Mouse (Mus musculus): ENCODE results near the gene Tln2. TPM values are rescaled to one million over a fixed set of nuclear protein-coding genes. Genes with fewer than 3 reads are reported as not detected.

Gene Tln2
- polyA plus RNA-seq, 1 experiment from 2014 or later, result 22.9 TPM

DNA sequence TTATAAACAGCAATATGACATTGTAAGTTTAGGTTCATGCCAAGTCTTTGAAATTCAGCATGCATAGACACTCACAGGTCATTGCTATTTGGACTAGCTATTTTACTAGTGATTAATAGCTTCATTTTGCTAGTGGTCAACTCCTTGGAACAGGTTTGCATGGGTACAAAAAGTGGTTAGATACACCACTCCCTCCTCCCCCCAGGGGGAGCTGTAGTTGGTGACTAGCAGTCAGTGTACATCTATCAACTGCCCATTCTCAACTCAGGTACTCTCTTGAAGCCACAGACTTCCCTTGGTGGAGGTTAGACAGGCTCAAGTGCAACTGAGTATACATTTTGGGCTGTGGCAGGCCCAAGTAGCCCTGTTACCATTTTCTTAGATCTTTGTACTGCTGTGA is 256.5 kb downstream of the Tln2 start:
- DNase-seq (ENCODE audit: low spot score), result no peak
- no peaks in the 10 kb centered on the region for H3K27me3 ChIP-seq (ENCODE audit: control insufficient read depth, insufficient read depth, low read length)
- H3K9ac ChIP-seq (ENCODE audit: low read length), result no peak overlapping the region
- no peak overlapping the region for H3K4me3 ChIP-seq (ENCODE audit: low read depth, low read length)
- H3K9me3 ChIP-seq (ENCODE audit: control insufficient read depth, low read length), result no peaks in the 10 kb centered on the region
- H3K36me3 ChIP-seq (ENCODE audit: control insufficient read depth, insufficient read depth, low read length), result no peaks in the 10 kb centered on the region
- H3K27ac ChIP-seq (ENCODE audit: low read depth, low read length), result no peak overlapping the region
- no peaks in the 10 kb centered on the region for H3K4me1 ChIP-seq (replicated peaks; ENCODE audit: control insufficient read depth, insufficient read depth, low read length)
- no peak for ATAC-seq (replicated peaks; ENCODE audit: low FRiP score)
- no peak overlapping the region for H3K4me2 ChIP-seq (ENCODE audit: low read depth, low read length, severe bottlenecking)

DNA sequence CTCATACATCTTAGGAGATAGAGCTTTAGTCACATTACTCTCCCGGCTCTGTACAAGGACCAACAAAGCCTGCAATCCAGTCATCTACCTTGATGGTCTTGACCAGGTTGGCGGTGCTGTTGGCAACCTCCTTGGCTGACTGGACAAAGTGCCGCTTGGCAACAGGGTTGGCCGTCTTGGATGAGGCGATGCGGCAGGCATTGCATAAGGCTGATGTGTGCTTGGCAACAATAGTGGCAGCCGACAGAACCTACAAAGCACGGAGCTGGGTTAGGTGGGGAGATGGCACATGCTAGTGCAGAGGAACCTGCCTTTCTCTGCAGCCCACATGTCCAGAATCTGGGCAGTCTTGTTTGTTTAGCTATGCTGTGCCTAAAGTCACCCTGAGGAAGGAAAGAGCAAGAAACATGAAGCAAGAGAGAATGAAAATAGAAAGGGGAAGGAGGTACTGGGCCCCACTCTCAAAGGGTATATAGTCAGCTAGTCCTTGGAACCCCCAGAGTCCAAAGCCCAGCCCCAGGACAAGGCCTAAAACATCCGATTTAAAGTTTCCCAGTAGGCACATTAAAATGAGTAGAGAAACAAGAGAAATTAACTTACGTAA is 257.0 kb downstream of the Tln2 start:
- H3K27me3 ChIP-seq (ENCODE audit: control insufficient read depth, insufficient read depth, low read length), result no peaks in the 10 kb centered on the region
- 95% methylated on average over 10 of the region's 10 CpGs for WGBS
- no peak for DNase-seq (ENCODE audit: low spot score)

DNA sequence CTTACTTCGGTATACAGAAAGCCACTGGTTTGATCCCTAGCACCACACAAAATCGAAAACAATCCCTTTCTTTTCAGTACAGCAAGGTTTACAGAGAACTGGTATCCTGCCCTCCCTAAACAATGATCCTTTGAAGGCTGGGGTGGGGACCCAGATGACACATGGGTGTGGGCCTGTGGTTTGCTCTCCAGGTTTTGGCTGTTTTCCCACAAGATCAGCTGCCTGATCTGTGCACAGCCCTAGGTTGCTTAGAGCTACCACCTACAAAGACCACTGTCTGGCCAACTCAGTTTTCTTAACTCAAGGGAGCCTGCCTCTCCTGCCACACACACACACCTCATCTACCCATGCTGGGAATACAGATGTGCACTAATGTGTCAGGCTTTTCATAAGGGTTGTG is 257.9 kb downstream of the Tln2 start:
- 93% methylated on average over 2 of the region's 2 CpGs for WGBS
- no peak for ATAC-seq (replicated peaks; ENCODE audit: low FRiP score)

More for the DNA sequence above, 257.0 kb downstream of the Tln2 start:
- Histone ChIP-seq H3K4me1 (replicated peaks; ENCODE audit: control insufficient read depth, insufficient read depth, low read length) (no peaks in the 10 kb centered on the region), H3K27ac (ENCODE audit: low read depth, low read length) (no peak overlapping the region), H3K9me3 (ENCODE audit: control insufficient read depth, low read length) (no peaks in the 10 kb centered on the region), H3K4me3 (ENCODE audit: low read depth, low read length) (no peak overlapping the region), H3K9ac (ENCODE audit: low read length) (no peak overlapping the region), H3K36me3 (ENCODE audit: control insufficient read depth, insufficient read depth, low read length) (no peaks in the 10 kb centered on the region), H3K4me2 (ENCODE audit: low read depth, low read length, severe bottlenecking) (no peak overlapping the region)
- no peak for ATAC-seq (replicated peaks; ENCODE audit: low FRiP score)

DNA sequence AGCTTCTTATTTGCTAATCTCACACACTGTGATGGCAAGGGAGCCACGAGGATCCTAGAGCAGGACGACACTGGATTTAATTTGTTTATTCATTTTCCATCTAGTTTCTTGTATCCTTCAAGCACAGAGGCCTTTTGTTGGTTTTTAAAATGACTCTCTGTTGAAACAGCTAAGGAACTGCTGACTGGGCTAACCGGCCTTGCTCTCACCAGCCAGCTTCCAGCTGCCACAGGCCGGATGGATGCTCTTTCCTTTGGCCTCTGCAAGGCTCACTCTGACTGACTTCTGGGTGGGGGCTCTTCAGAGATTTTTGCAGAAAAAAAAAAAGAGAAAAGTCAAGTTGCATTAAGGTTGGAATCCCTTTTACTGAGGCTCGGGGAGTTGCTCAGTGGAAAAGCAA is 258.7 kb downstream of the Tln2 start:
- DNase-seq (ENCODE audit: low spot score), result no peak
- H3K9me3 ChIP-seq (ENCODE audit: control insufficient read depth, low read length), result no peaks in the 10 kb centered on the region
- 77% methylated on average over 5 of the region's 5 CpGs for WGBS
- no peak overlapping the region for H3K4me3 ChIP-seq (ENCODE audit: low read depth, low read length)
- ATAC-seq (replicated peaks; ENCODE audit: low FRiP score), result no peak
- H3K27me3 ChIP-seq (ENCODE audit: control insufficient read depth, insufficient read depth, low read length), result no peaks in the 10 kb centered on the region
- no peak overlapping the region for H3K27ac ChIP-seq (ENCODE audit: low read depth, low read length)
- H3K4me2 ChIP-seq (ENCODE audit: low read depth, low read length, severe bottlenecking), result no peak overlapping the region
- no peak overlapping the region for H3K9ac ChIP-seq (ENCODE audit: low read length)
- no peaks in the 10 kb centered on the region for H3K4me1 ChIP-seq (replicated peaks; ENCODE audit: control insufficient read depth, insufficient read depth, low read length)
- H3K36me3 ChIP-seq (ENCODE audit: control insufficient read depth, insufficient read depth, low read length), result no peaks in the 10 kb centered on the region

More for the DNA sequence above, 257.9 kb downstream of the Tln2 start:
- Histone ChIP-seq H3K9ac (ENCODE audit: low read length) (no peak overlapping the region), H3K36me3 (ENCODE audit: control insufficient read depth, insufficient read depth, low read length) (no peaks in the 10 kb centered on the region), H3K9me3 (ENCODE audit: control insufficient read depth, low read length) (no peaks in the 10 kb centered on the region), H3K4me3 (ENCODE audit: low read depth, low read length) (no peak overlapping the region), H3K27ac (ENCODE audit: low read depth, low read length) (no peak overlapping the region), H3K4me1 (replicated peaks; ENCODE audit: control insufficient read depth, insufficient read depth, low read length) (no peaks in the 10 kb centered on the region), H3K27me3 (ENCODE audit: control insufficient read depth, insufficient read depth, low read length) (no peaks in the 10 kb centered on the region), H3K4me2 (ENCODE audit: low read depth, low read length, severe bottlenecking) (no peak overlapping the region)
- DNase-seq (ENCODE audit: low spot score), result no peak

DNA sequence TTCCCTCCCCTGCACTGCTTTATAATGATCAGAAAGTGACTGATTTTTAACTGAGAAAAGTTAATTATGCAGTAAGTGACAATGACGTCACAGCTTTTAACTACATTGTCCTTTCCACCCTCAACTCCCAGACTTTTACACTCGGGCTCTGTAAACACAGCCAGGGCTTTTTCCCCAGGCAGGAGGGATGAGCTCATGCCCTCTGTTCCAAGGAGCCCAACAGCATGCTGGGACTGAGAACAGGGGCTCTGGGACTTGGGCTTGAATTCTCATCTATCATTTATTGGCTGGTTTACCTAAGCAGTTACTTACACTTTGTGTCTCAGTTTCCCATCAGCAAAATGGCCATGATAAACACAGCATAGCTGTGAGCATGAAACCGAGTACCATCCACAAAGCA is 259.2 kb downstream of the Tln2 start:
- 55% methylated on average over 3 of the region's 3 CpGs for WGBS
- Histone ChIP-seq H3K9me3 (ENCODE audit: control insufficient read depth, low read length) (no peaks in the 10 kb centered on the region), H3K4me3 (ENCODE audit: low read depth, low read length) (no peak overlapping the region), H3K9ac (ENCODE audit: low read length) (no peak overlapping the region), H3K36me3 (ENCODE audit: control insufficient read depth, insufficient read depth, low read length) (no peaks in the 10 kb centered on the region), H3K27me3 (ENCODE audit: control insufficient read depth, insufficient read depth, low read length) (no peaks in the 10 kb centered on the region), H3K4me1 (replicated peaks; ENCODE audit: control insufficient read depth, insufficient read depth, low read length) (no peaks in the 10 kb centered on the region), H3K4me2 (ENCODE audit: low read depth, low read length, severe bottlenecking) (no peak overlapping the region), H3K27ac (ENCODE audit: low read depth, low read length) (no peak overlapping the region)
- no peak for ATAC-seq (replicated peaks; ENCODE audit: low FRiP score)
- no peak for DNase-seq (ENCODE audit: low spot score)

DNA sequence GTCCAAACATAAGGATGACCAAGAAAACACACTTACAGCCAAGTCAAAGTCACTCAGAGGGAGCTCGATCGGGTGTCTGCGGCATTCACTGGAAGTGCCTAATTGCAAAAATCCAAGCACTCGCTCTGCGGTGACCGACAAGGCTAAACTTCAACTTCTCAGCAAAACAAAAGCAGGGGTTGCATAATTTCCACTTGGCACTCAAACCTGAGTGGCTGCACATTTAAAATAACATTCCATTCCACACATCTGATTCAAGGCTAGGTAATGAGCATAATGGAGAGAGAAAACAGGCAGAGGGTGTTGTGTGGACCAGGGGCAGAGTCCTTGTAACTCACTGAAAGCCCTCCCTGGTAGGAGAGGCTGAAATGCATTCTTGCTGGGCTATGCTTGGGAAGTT is 260.3 kb downstream of the Tln2 start:
- DNase-seq (ENCODE audit: low spot score) (no peak), ATAC-seq (replicated peaks; ENCODE audit: low FRiP score) (no peak)
- no peaks in the 10 kb centered on the region for H3K9me3 ChIP-seq (ENCODE audit: control insufficient read depth, low read length)
- no peaks in the 10 kb centered on the region for H3K27me3 ChIP-seq (ENCODE audit: control insufficient read depth, insufficient read depth, low read length)
- 87% methylated on average over 6 of the region's 6 CpGs for WGBS
- H3K36me3 ChIP-seq (ENCODE audit: control insufficient read depth, insufficient read depth, low read length), result no peaks in the 10 kb centered on the region
- no peak overlapping the region for H3K4me2 ChIP-seq (ENCODE audit: low read depth, low read length, severe bottlenecking)
- H3K9ac ChIP-seq (ENCODE audit: low read length), result no peak overlapping the region
- H3K27ac ChIP-seq (ENCODE audit: low read depth, low read length), result no peak overlapping the region
- H3K4me1 ChIP-seq (replicated peaks; ENCODE audit: control insufficient read depth, insufficient read depth, low read length), result no peaks in the 10 kb centered on the region
- no peak overlapping the region for H3K4me3 ChIP-seq (ENCODE audit: low read depth, low read length)

DNA sequence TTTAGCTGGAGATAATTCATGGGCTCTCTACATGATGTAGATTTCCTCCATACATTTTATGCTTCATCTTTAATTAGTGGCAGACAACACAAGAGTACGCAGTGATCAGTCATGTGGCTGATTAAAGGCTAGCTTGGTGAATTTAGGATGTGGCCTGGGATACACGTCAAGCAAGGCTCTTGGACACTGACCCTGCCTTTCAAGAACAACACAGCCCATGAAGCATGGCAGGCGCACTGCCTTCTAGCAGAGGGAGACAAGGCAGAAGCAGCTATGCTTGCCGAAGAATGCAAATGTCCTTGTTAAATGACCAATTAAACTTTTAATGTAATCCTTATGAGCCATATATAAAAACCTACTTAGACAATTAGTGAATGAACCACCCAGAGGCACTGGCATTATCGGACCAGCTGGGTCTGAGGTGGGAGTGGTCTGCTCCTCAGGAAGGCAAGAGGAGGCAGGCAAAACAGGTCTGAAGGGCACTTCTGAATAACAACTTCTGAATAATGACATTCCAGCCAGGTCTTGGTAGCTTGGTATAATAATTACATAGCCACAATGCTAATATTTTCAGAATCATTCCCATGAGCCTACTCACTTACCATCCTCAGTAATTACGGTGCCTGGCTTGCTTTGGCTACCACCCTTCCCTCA is 262.1 kb downstream of the Tln2 start:
- no peak overlapping the region for H3K4me3 ChIP-seq (ENCODE audit: low read depth, low read length)
- ATAC-seq (replicated peaks; ENCODE audit: low FRiP score) (no peak), DNase-seq (ENCODE audit: low spot score) (no peak)
- H3K27ac ChIP-seq (ENCODE audit: low read depth, low read length), result no peak overlapping the region
- no peaks in the 10 kb centered on the region for H3K4me1 ChIP-seq (replicated peaks; ENCODE audit: control insufficient read depth, insufficient read depth, low read length)
- H3K36me3 ChIP-seq (ENCODE audit: control insufficient read depth, insufficient read depth, low read length), result no peaks in the 10 kb centered on the region
- no peaks in the 10 kb centered on the region for H3K9me3 ChIP-seq (ENCODE audit: control insufficient read depth, low read length)
- 80% methylated on average over 6 of the region's 6 CpGs for WGBS
- no peaks in the 10 kb centered on the region for H3K27me3 ChIP-seq (ENCODE audit: control insufficient read depth, insufficient read depth, low read length)
- no peak overlapping the region for H3K4me2 ChIP-seq (ENCODE audit: low read depth, low read length, severe bottlenecking)
- no peak overlapping the region for H3K9ac ChIP-seq (ENCODE audit: low read length)

DNA sequence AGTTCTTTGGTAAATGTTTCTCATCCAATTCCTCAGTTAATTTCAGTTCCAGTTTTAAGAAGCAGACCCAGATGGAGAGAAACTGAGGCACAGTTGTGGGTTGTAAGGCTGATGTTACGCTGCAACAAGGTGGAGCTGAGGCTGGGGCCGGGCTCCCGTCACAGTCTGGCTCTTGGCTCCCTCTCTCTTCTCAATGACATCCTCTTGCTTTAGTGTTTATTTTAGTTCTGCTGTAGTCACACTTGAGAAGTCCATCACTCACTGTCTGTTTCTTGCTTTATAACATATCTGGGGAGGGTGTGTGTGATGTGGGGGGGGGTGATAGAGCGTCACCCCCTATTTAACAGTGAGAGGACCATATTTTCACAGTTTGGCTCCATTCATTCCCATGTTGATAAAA is 272.0 kb downstream of the Tln2 start:
- no peak overlapping the region for H3K9ac ChIP-seq (ENCODE audit: low read length)
- no peak overlapping the region for H3K4me2 ChIP-seq (ENCODE audit: low read depth, low read length, severe bottlenecking)
- H3K4me3 ChIP-seq (ENCODE audit: low read depth, low read length), result no peak overlapping the region
- no peaks in the 10 kb centered on the region for H3K4me1 ChIP-seq (replicated peaks; ENCODE audit: control insufficient read depth, insufficient read depth, low read length)
- no peaks in the 10 kb centered on the region for H3K36me3 ChIP-seq (ENCODE audit: control insufficient read depth, insufficient read depth, low read length)
- H3K9me3 ChIP-seq (ENCODE audit: control insufficient read depth, low read length), result no peaks in the 10 kb centered on the region
- ATAC-seq (replicated peaks; ENCODE audit: low FRiP score) (no peak), DNase-seq (ENCODE audit: low spot score) (no peak)
- H3K27ac ChIP-seq (ENCODE audit: low read depth, low read length), result no peak overlapping the region
- 94% methylated on average over 4 of the region's 4 CpGs for WGBS
- no peaks in the 10 kb centered on the region for H3K27me3 ChIP-seq (ENCODE audit: control insufficient read depth, insufficient read depth, low read length)

DNA sequence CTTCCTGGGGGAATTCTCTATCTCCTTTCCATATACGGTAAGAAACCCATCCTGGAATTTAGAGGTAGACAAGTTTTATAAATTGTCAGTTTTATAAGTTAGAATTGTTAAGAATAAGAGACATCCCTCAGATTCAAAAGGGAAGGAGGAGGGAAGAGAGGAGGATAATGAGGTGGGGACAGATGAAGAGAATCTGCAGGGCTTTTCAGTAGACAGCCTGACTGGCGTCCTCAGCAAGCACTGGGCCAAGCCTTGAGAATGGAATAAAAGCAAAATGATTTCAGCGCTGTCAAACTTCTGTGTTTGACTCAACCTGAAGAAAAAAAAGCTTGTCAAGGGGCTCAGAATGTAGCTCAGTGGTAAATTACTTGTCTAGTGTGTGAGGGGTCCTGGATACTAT is 272.7 kb downstream of the Tln2 start:
- Histone ChIP-seq H3K9ac (ENCODE audit: low read length) (no peak overlapping the region), H3K36me3 (ENCODE audit: control insufficient read depth, insufficient read depth, low read length) (no peaks in the 10 kb centered on the region), H3K4me1 (replicated peaks; ENCODE audit: control insufficient read depth, insufficient read depth, low read length) (no peaks in the 10 kb centered on the region), H3K9me3 (ENCODE audit: control insufficient read depth, low read length) (no peaks in the 10 kb centered on the region), H3K27ac (ENCODE audit: low read depth, low read length) (no peak overlapping the region), H3K27me3 (ENCODE audit: control insufficient read depth, insufficient read depth, low read length) (no peaks in the 10 kb centered on the region), H3K4me2 (ENCODE audit: low read depth, low read length, severe bottlenecking) (no peak overlapping the region), H3K4me3 (ENCODE audit: low read depth, low read length) (no peak overlapping the region)
- no peak for DNase-seq (ENCODE audit: low spot score)
- no peak for ATAC-seq (replicated peaks; ENCODE audit: low FRiP score)
- 91% methylated on average over 3 of the region's 3 CpGs for WGBS

Data from forebrain, embryonic 11.5 days (tissue).